Mouse (Mus musculus): Measurements from ENCODE around the gene Bfsp1. TPM values are rescaled to one million over a fixed set of nuclear protein-coding genes. Genes with fewer than 3 reads are reported as not detected.

The Bfsp1 gene
- polyA plus RNA-seq, 1 experiment from 2014 or later: 3.5 TPM

Other genes starting within 250 kb of the Bfsp1 start
- 377 and 395 TPM in 2 replicates for gene Dstn, start 52.1 kb upstream of the Bfsp1 start, polyA plus RNA-seq (2015; fragmentation: Nextera tagmentation; extraction: Ambion mirVana)
- 136 and 139 TPM in 2 replicates for gene Rrbp1, start 148.1 kb upstream of the Bfsp1 start, polyA plus RNA-seq (2015; fragmentation: Nextera tagmentation; extraction: Ambion mirVana)
- not detected in 2 replicates for gene Banf2, start 169.9 kb upstream of the Bfsp1 start, polyA plus RNA-seq (2015; fragmentation: Nextera tagmentation; extraction: Ambion mirVana)